Mouse (Mus musculus) cerebellum, postnatal 36 days (tissue): ENCODE results near the gene Osbpl8.
A peak's percentile ranks its signal among the peaks of the same experiment; 100 is the strongest.

Experiments used
- DNase-seq, 2 experiments: peaks; one replicate each; pipeline ENCODE4 v3.0.0; 2021 to 2022; ENCODE audit warnings: mixed read lengths in 2 of 2

Osbpl8 gene

DNA sequence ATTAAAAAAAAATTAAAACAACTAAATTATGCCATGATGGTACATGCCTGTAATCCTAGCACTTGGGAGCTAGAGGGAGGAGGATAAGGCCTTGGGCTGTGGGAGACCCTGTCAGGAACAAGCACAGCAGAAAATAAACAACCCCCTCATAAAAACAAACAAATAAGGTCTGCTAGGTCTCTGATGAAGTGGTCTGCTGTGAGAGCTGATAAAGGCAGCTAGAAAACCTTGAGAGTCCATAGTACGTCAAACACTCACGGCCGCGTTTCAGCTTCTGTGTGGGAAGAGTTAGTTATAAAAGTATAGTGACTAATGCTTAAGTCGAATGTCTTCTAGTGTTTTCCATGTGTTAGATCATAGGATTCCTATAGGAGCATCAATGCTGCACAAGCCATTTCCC is 72.9 kb downstream of the Osbpl8 start:
- DNase-seq = no peak

GRCm38 (mm10) chr10:111242677-111243076 is 78.1 kb downstream of the Osbpl8 start:
- DNase-seq = no peak

DNA sequence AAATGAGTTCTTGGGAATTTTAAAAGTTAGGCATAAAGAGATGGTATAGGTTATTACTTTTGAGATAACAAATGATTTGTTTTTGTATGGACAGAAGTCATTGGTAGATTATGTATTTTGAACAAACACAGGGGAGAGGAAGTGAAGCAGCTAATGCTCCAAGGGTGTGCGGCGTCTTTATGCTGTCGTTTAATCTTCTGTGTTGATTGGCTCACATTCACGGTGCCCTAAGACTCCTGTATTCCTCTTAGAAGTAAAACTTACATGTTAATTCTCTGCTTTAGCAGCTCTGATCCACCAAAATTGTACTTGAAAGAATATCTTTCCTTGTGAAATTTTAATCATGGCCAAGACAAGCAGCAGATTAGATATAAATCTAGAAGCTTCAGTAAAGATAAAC is 83.1 kb downstream of the Osbpl8 start:
- no peak for DNase-seq

- DNase-seq = no peak
These were observed 83.6 kb downstream of the Osbpl8 start for GRCm38 (mm10) chr10:111248177-111248576.

DNA sequence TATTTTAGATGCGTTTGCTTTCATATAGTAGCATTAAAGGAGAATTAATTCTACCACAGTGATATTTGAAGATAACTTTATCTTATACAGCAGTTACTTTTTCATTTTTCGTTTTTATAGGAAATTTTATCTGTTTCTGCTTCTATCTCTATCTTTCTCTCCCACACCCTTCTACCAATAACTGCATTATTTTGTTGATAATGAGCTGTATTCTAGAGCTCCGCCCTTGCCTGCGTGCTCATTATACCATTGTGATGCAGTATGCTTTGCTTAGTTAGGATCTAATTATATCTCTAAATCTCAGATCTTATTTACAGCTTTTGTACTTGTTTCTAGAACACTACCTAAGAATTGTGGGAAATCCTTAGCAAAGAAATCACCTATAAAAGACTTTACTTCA is 85.6 kb downstream of the Osbpl8 start:
- DNase-seq = no peak

GRCm38 (mm10) chr10:111251666-111252065 is 87.1 kb downstream of the Osbpl8 start:
- DNase-seq = no peak

GRCm38 (mm10) chr10:111255228-111255627 is 90.7 kb downstream of the Osbpl8 start:
- DNase-seq = no peak

DNA sequence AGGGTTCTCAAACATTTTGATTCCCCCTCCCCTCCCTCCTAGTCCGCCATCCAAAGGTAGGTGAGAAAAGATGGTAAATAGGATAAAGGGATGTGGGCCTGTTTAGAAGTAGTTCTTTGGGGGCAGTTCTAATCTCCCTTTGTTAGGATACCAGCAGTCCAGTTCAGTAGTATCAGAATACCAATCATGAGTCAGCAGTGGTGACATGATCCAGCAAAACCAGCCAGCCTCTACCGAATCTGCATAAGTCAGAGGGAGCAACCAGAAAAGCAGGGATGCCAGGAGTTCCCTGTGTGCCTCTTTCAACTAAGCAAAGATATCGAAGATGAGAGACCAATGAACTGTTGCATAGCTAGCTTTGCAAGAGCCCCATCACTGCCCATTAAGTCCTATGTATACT is 91.6 kb downstream of the Osbpl8 start:
- no peak for DNase-seq

DNA sequence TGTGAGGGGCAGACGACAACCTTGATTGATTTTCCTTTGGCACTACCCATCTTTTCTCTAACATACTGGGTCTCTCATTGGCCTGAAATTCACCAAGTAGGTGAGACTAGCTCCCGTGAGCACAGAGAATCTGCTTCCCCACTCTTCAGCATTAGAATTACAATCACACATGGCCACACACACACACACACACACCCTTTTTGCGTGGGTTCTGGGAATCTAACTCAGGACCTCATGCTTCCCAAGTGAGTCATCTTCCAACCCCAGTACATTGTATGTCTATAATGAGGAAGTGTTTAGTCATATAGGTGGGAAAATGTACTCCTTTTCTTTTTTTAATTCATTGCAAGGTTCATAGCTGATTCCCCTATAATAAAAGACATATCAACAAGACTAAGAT is 92.8 kb downstream of the Osbpl8 start:
- no peak for DNase-seq

- DNase-seq = no peak
These were observed 93.7 kb downstream of the Osbpl8 start for GRCm38 (mm10) chr10:111258256-111258655.

DNA sequence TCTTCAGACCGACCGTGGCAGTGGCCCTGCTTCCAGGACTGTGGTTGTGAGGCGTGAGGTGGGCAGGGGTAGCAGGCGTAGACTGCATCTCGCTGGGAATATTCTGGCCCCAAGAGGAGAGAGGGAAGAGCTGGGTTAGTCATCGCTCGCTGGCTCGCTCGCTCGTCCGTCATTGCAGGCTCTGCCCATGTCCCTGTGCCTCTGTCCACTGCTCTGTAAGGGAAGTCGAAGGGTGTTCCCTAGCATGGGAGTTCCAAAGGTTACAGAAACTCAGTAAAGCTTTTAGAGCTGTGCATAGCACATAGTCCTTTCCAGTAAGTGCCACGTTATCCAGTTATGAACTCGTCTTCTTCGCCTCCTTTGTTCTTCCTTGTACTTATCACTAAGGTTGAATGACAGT is 107.1 kb downstream of the Osbpl8 start:
- DNase-seq = no peak

DNA sequence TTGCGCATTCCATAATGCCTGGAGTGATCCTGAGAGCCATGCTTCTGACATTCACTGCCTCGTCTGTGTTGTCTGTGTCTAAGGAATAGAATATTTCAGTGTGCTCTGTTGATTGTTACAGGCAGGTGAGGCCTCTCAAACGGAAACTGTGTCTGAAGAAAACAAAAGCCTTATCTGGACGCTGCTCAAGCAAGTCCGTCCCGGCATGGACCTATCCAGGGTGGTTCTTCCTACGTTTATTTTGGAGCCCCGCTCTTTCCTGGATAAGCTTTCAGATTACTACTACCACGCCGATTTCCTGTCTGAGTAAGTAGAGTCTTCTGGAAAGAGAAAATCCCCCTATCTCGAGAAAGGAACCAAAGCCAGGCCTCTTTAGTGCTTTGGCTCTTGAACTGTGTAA is 108.4 kb downstream of the Osbpl8 start:
- no peak for DNase-seq

DNA sequence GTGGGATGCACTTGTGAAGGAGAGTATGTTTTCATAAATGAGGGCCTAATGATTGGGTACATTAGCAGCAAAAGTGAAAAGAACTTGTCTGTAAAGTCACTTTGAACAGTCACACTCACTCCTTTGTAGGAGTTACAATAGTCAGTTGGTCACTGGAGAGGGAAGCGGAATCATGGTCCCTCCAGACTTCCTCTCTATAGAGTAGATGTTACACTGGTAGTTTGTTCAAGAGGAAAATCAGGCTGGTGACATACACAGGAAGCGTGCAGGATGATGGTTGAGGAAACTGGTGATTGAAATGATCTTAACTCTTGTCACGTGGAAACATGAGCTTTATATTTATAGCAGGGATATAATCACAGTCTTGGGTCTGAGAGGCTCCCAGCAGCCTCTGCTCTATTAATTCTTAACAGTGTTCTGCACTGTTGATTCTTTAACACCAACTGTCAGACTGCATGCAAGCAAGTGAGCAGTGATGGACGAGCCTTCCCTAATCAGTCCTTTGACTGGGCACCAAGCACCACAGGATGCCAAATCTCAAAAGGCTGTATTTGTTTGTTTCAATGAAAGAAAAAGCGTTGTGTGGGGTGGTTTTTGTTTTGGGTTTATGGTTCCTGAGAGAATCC is 109.0 kb downstream of the Osbpl8 start:
- no peak for DNase-seq

- DNase-seq = no peak
These were observed 111.3 kb downstream of the Osbpl8 start for GRCm38 (mm10) chr10:111275822-111276221.

- DNase-seq = no peak
These were observed 133.1 kb downstream of the Osbpl8 start for GRCm38 (mm10) chr10:111297631-111298030.

GRCm38 (mm10) chr10:111298140-111299098 is 133.9 kb downstream of the Osbpl8 start, which contains the start of gene Bbs10:
TSS of gene Bbs10 (plus strand) at chr10:111298679.
- peak; percentile 95 to 97 for DNase-seq

- DNase-seq = peak in 1 of 2 experiments; percentile 8
These were observed 135.0 kb downstream of the Osbpl8 start for GRCm38 (mm10) chr10:111299591-111299990.

DNA sequence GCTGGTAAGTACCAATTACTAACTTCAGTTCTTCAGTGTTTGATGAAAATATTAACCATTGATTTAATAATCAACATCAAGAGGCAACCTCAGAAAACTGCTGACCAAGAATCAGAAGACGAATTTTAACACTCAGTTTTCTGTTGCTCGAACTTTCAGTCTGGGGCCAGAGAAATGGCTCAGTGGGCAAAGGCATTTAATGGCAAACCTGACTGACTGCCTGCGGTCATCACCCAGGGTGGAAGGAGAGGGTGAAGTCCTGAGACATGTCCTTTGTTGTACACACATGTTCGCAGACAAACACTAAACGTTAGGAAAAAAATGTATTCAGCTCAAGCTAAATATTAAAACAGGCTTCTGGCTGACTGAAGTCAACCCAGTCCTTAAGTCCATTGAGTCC is 136.5 kb downstream of the Osbpl8 start:
- DNase-seq = no peak

DNA sequence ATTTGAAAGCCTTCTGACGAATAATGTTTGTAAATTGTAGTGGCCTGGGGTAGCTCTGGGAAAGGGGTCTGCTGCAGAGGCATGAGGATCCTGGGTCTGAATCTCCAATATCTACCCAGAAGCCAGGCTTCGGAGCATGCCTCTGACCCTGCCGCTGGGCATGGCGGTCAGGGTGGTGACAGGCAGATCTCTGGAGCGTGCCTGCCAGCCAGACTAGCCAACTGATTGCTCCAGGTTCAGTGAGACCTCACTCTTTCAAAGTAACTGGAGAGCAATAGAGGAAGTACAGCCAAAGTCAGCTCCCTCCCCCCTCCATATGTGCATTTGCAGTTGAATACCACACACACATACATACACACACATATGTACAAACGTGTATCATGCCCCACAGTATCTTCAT is 137.9 kb downstream of the Osbpl8 start:
- no peak for DNase-seq

DNA sequence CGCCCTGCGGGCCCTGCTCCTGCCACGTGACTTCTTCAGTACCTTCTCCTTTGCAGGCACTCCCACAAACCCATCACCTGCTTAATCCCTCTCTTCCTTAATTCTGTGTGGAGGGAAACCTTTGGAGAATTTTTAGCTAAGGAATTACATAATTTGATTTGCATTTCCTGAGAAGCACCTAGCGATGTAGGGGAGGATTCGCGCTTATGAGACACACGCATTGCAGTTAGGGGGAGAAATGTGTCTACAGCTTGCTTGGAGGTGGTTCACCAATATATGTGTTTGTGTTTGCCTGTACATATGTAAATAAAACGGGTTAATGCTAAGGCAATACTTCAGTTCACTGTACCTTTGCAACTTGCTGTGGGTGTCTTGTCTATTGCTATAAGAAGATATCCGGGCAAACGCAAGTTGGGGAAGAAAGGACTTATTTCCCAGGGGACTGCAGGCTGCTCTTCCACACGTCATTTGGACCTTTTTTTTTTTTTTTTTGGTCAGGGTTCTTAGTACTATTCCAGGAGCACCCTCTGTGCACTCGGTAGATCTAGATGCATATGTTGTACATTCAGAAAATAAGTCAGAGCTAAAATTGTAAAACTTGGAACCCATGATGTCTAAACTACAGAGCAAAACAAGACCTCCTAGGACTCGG is 144.4 kb downstream of the Osbpl8 start:
- no peak for DNase-seq

DNA sequence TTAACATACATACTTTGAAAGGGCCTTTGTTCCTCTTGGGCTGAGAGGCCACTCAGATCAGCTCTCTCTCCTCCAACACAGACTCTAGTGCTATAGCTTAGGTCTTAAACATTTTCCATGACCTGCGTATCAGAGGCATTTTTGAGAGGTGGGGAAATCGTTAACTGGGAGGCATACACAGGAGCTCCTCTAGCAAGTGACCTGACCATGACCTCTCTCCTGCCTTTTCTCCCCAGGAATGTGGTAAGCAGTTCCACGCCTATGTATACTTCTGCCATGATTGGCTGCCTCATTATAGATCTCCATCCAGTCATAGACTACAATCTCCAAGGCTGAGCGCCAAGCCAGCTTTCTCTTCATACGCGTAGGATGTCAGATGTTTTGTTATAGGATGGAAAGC is 148.7 kb downstream of the Osbpl8 start:
- no peak for DNase-seq

DNA sequence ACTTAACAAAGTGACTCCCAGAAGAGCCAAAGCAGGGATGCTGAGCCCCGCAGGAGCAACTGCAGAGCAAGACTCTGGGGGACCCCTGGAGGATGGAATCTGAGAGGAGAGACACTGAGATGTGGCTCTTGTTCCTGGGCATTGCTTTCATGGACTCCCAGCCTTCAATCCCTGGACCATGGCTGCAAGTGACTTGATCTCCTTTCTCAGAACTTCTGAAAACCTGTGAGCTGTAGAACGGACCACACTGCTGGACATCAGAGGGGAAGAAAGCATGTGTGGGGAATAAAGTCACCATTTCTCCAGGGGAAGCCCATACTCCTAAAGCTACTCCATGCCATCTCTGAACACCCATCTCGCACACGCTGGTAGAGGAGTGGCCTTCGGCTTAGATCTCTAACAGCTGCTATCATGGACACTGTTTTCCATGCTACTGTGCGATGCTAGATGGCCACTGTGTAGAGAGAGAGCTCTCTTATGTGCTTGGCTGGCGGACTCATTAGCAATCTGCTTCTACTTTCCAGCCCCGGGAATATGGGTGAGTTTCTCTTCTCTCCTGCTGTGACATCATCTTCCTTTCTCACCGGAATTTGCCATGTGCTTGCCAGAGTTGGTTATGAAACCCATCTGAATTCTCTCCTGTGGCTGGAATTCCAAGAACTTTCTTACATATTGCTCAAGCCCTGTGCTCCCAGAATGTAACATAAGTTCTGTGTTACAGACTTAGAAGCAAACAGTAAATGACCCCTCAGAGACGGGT is 150.3 kb downstream of the Osbpl8 start:
- no peak for DNase-seq

- no peak for DNase-seq
These were observed 151.4 kb downstream of the Osbpl8 start for GRCm38 (mm10) chr10:111315940-111316339.
